ENCODE assay signal across 14 mouse cellular contexts in the genomic region with DNA sequence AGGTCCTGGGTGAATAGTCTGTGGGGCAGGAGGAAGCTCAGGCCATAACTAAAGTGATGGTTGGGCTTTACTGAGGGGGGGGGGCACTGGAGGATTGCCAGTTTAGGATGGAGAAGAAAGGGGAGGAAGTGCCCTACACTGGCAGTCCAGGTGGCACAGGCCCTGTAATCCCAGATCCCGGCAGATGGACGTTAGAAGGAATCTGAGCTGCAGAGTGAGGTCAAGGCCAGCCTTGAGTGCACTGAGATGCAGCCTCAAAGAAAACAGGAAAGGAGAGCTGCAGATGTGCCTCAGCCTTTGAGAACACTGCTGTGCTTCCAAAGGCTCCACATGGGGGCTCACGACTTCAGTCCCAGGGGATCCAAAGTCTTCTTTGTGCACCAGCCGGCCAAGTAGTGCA. TPM values are rescaled to one million over a fixed set of nuclear protein-coding genes. Genes with fewer than 3 reads are reported as not detected.
DNase-seq lines count a peak whose midpoint lies in the region; ATAC-seq and TF ChIP-seq lines count a peak whose summit lies in the region.
"Had no signal": no experiment of that assay in that cellular context is flagged by ENCODE, and none has a peak within 500 bp of the region (broad histone marks: within the 10 kb centered on the region; RNA-seq: fewer than 3 reads in every experiment).

No protein-coding gene starts in this region.

- H3K4me2 ChIP-seq in kidney, embryonic 14.5 days (replicated peaks; ENCODE audit: low read depth, low read length) = no peak overlapping the region

- H3K9ac ChIP-seq in kidney, embryonic 14.5 days (ENCODE audit: low read depth, low read length) = no peak overlapping the region

- WGBS in cerebellum, adult 2 months = 13% methylated on average over 4 of the region's 4 CpGs
- 22% methylated on average over 4 of the region's 4 CpGs for WGBS in kidney, embryonic 14.5 days
- WGBS in kidney, adult 2 months = 32% methylated on average over 4 of the region's 4 CpGs

- no peak for TF ChIP-seq CTCF in cerebellum, adult 2 months (IDR thresholded peaks at IDR 0.05; ENCODE audit: borderline replicate concordance, insufficient read depth, low read depth, low read length)
- TF ChIP-seq CTCF in kidney, adult 2 months (conservative IDR thresholded peaks at IDR 0.05; ENCODE audit: insufficient read depth, insufficient read length, low read depth, low read length) = no peak

- ATAC-seq in kidney, embryonic 14.5 days (ENCODE audit: low FRiP score, low TSS enrichment) = peak; percentile 37

- no peaks in the 10 kb centered on the region for H3K27me3 ChIP-seq in cerebellum, adult 2 months (ENCODE audit: control insufficient read depth, insufficient read depth, low read length)
- H3K27me3 ChIP-seq in kidney, embryonic 14.5 days (ENCODE audit: control insufficient read depth, insufficient read depth, low read length) = no peaks in the 10 kb centered on the region
- no peaks in the 10 kb centered on the region for H3K27me3 ChIP-seq in kidney, adult 2 months (replicated peaks; ENCODE audit: control insufficient read depth, insufficient read depth, low read length)

- H3K9me3 ChIP-seq in kidney, embryonic 14.5 days (ENCODE audit: control insufficient read depth, low read length) = no peaks in the 10 kb centered on the region
- H3K9me3 ChIP-seq: forebrain, embryonic 10.5 days; limb, embryonic 10.5 days had no signal

- peak in 1 of 2 experiments; percentile 29 for DNase-seq in cerebellum, adult 2 months
- no peak for DNase-seq in cerebellum, postnatal 4 days (ENCODE audit: low spot score in 2 of 2)
- no peak for DNase-seq in kidney, adult 2 months
- peak; percentile 44 for DNase-seq in retina, postnatal 1 day
- DNase-seq in retina, embryonic 14.5 days (ENCODE audit: low spot score) = no peak
- DNase-seq in spleen, postnatal 4 days (ENCODE audit: low spot score in 2 of 2) = no peak
- DNase-seq in spleen, postnatal 14 days (ENCODE audit: low spot score in 2 of 2) = no peak
- DNase-seq: heart, adult 18-20 months; heart, postnatal 10 days; layer of hippocampus, adult 9-11 months; thymus, adult 18-20 months had no signal

- H3K27ac ChIP-seq in cerebellum, adult 2 months (ENCODE audit: insufficient read depth, low read length) = peak overlapping the region; percentile 50; the same call in 1 of the 2 replicates
- no peak overlapping the region for H3K27ac ChIP-seq in kidney, embryonic 14.5 days (ENCODE audit: low read depth, low read length)
- no peak overlapping the region for H3K27ac ChIP-seq in kidney, adult 2 months (ENCODE audit: insufficient read depth, low read depth, low read length)
- H3K27ac ChIP-seq: forebrain, embryonic 10.5 days; limb, embryonic 10.5 days had no signal

- no peak for TF ChIP-seq POLR2A in cerebellum, adult 2 months (IDR thresholded peaks at IDR 0.05; ENCODE audit: borderline replicate concordance, insufficient read depth, low read length)
- no peak for TF ChIP-seq POLR2A in kidney, adult 2 months (IDR thresholded peaks at IDR 0.05; ENCODE audit: low read depth, low read length)

- H3K4me1 ChIP-seq in cerebellum, adult 2 months (ENCODE audit: control insufficient read depth, insufficient read depth, low read length) = 0 out of 2 replicates have a peak, but pooled peaks cover 5% of the 10 kb centered on the region
- peaks cover 9% of the 10 kb centered on the region; the same call in 1 of the 2 replicates for H3K4me1 ChIP-seq in kidney, embryonic 14.5 days (ENCODE audit: control insufficient read depth, insufficient read depth, low read length)
- H3K4me1 ChIP-seq in kidney, adult 2 months (ENCODE audit: control insufficient read depth, insufficient read depth, low read length) = peaks cover 2% of the 10 kb centered on the region; the same call in 1 of the 2 replicates

- no peak overlapping the region for H3K4me3 ChIP-seq in cerebellum, adult 2 months (replicated peaks; ENCODE audit: insufficient read depth, low read depth, low read length)
- no peak overlapping the region for H3K4me3 ChIP-seq in kidney, embryonic 14.5 days (ENCODE audit: low read length)
- H3K4me3 ChIP-seq in kidney, adult 2 months (ENCODE audit: insufficient read depth, low read depth, low read length) = no peak overlapping the region
- H3K4me3 ChIP-seq: forebrain, embryonic 10.5 days; limb, embryonic 10.5 days had no signal

- no peaks in the 10 kb centered on the region for H3K36me3 ChIP-seq in kidney, embryonic 14.5 days (ENCODE audit: control insufficient read depth, insufficient read depth, low read length)
- H3K36me3 ChIP-seq in kidney, adult 2 months (ENCODE audit: control insufficient read depth, insufficient read depth, low read length) = no peaks in the 10 kb centered on the region
- H3K36me3 ChIP-seq: forebrain, embryonic 10.5 days; limb, embryonic 10.5 days had no signal

RNA-seq across cellular contexts. Expression of gene Sertad3, which starts 5.9 kb away (rescaled TPM):
- polyA plus RNA-seq in cerebellum, adult 2 months (2012; rRNA removed) = 8.1 and 8.9 TPM in 2 replicates
- 25.1 TPM in 2 replicates for polyA plus RNA-seq in kidney, embryonic 14.5 days (2014; fragmentation: Nextera tagmentation; extraction: Ambion mirVana)
- 9.0 and 12.8 TPM in 2 replicates for polyA plus RNA-seq in kidney, adult 2 months (2012; rRNA removed)

RNA-seq across cellular contexts. Expression of gene Sertad1, which starts 19.1 kb away (rescaled TPM):
- polyA plus RNA-seq in cerebellum, adult 2 months (2012; rRNA removed) = 17.4 and 17.9 TPM in 2 replicates
- 35.6 and 43.1 TPM in 2 replicates for polyA plus RNA-seq in kidney, embryonic 14.5 days (2014; fragmentation: Nextera tagmentation; extraction: Ambion mirVana)
- 19.4 and 23.7 TPM in 2 replicates for polyA plus RNA-seq in kidney, adult 2 months (2012; rRNA removed)

RNA-seq across cellular contexts. Expression of gene Blvrb, which starts 19.9 kb away (rescaled TPM):
- polyA plus RNA-seq in cerebellum, adult 2 months (2012; rRNA removed) = 24.2 and 25.2 TPM in 2 replicates
- 40.6 and 41.2 TPM in 2 replicates for polyA plus RNA-seq in kidney, embryonic 14.5 days (2014; fragmentation: Nextera tagmentation; extraction: Ambion mirVana)
- 47.1 and 47.8 TPM in 2 replicates for polyA plus RNA-seq in kidney, adult 2 months (2012; rRNA removed)

RNA-seq across cellular contexts. Expression of gene Sptbn4, which starts 20.2 kb away (rescaled TPM):
- polyA plus RNA-seq in cerebellum, adult 2 months (2012; rRNA removed) = 171 and 177 TPM in 2 replicates
- 0.39 and 0.54 TPM in 2 replicates for polyA plus RNA-seq in kidney, embryonic 14.5 days (2014; fragmentation: Nextera tagmentation; extraction: Ambion mirVana)
- 0.09 and 0.12 TPM in 2 replicates for polyA plus RNA-seq in kidney, adult 2 months (2012; rRNA removed)

RNA-seq across cellular contexts. Expression of gene Prx, which starts 31.5 kb away (rescaled TPM):
- 0.34 and 0.43 TPM in 2 replicates for polyA plus RNA-seq in cerebellum, adult 2 months (2012; rRNA removed)
- 1.2 and 1.6 TPM in 2 replicates for polyA plus RNA-seq in kidney, embryonic 14.5 days (2014; fragmentation: Nextera tagmentation; extraction: Ambion mirVana)
- polyA plus RNA-seq in kidney, adult 2 months (2012; rRNA removed) = 1.2 and 1.5 TPM in 2 replicates
